Mouse (Mus musculus): ENCODE results near the gene Taar7f. TPM values are rescaled to one million over a fixed set of nuclear protein-coding genes. Genes with fewer than 3 reads are reported as not detected.
"Not testable (repeated sequence)": the region's sequence is repeated elsewhere in the genome, so short reads cannot be mapped to it uniquely, and the experiment has no call there.

The Taar7f gene
- polyA plus RNA-seq, 1 experiment from 2014 or later: not detected

GRCm38 (mm10) chr10:24037314-24037713, 12.0 kb upstream of the Taar7f start, which contains the start of gene Taar7e:
Gene Taar7e, plus strand, starts transcription at chr10:24037614.
- Histone ChIP-seq H3K9me3 (ENCODE audit: low read length) (no peaks in the 10 kb centered on the region), H3K27ac (ENCODE audit: low read depth) (no peak within 1 kb of the TSS), H3K4me3 (ENCODE audit: low read depth, low read length) (no peak within 1 kb of the TSS), H3K36me3 (replicated peaks; ENCODE audit: insufficient read depth, low read length) (no peaks in the 10 kb centered on the region), H3K4me2 (ENCODE audit: low read depth, low read length) (no peak within 1 kb of the TSS), H3K9ac (replicated peaks) (no peak within 1 kb of the TSS), H3K4me1 (ENCODE audit: insufficient read depth) (no peaks in the 10 kb centered on the region), H3K27me3 (ENCODE audit: insufficient read depth, low read length) (no peaks in the 10 kb centered on the region)
- 88% methylated on average over 2 of the region's 2 CpGs for WGBS (ENCODE audit: insufficient replicate concordance)
- no peak for ATAC-seq
- TF ChIP-seq EP300 (IDR thresholded peaks at IDR 0.05; ENCODE audit: low read depth) (no peak), CTCF (IDR thresholded peaks at IDR 0.05; ENCODE audit: low read depth) (no peak)
- DNase-seq: no peak

- no peak overlapping the region for H3K4me2 ChIP-seq (ENCODE audit: low read depth, low read length)
- H3K4me1 ChIP-seq (ENCODE audit: insufficient read depth): no peaks in the 10 kb centered on the region
- no peak overlapping the region for H3K9ac ChIP-seq (replicated peaks)
- H3K36me3 ChIP-seq (replicated peaks; ENCODE audit: insufficient read depth, low read length): no peaks in the 10 kb centered on the region
- no peak overlapping the region for H3K4me3 ChIP-seq (ENCODE audit: low read depth, low read length)
- no peaks in the 10 kb centered on the region for H3K9me3 ChIP-seq (ENCODE audit: low read length)
- ATAC-seq: no peak
- H3K27me3 ChIP-seq (ENCODE audit: insufficient read depth, low read length): no peaks in the 10 kb centered on the region
- TF ChIP-seq CTCF (IDR thresholded peaks at IDR 0.05; ENCODE audit: low read depth) (no peak), EP300 (IDR thresholded peaks at IDR 0.05; ENCODE audit: low read depth) (peak; percentile 60)
- no peak for DNase-seq
- no peak overlapping the region for H3K27ac ChIP-seq (ENCODE audit: low read depth)
- WGBS (ENCODE audit: insufficient replicate concordance): 48% methylated on average over 2 of the region's 2 CpGs
These were observed 9.0 kb upstream of the Taar7f start for GRCm38 (mm10) chr10:24040120-24040869.

GRCm38 (mm10) chr10:24052039-24052438, 2.7 kb downstream of the Taar7f start:
- Histone ChIP-seq H3K27me3 (ENCODE audit: insufficient read depth, low read length) (no peaks in the 10 kb centered on the region), H3K9ac (replicated peaks) (no peak overlapping the region), H3K4me1 (ENCODE audit: insufficient read depth) (no peaks in the 10 kb centered on the region), H3K36me3 (replicated peaks; ENCODE audit: insufficient read depth, low read length) (no peaks in the 10 kb centered on the region), H3K9me3 (ENCODE audit: low read length) (no peaks in the 10 kb centered on the region), H3K4me2 (ENCODE audit: low read depth, low read length) (no peak overlapping the region), H3K4me3 (ENCODE audit: low read depth, low read length) (no peak overlapping the region), H3K27ac (ENCODE audit: low read depth) (no peak overlapping the region)
- WGBS (ENCODE audit: insufficient replicate concordance): 57% methylated on average over 5 of the region's 5 CpGs
- ATAC-seq: no peak
- no peak for TF ChIP-seq CTCF (IDR thresholded peaks at IDR 0.05; ENCODE audit: low read depth)
- no peak for DNase-seq

GRCm38 (mm10) chr10:24058986-24059385, 9.7 kb downstream of the Taar7f start:
- no peaks in the 10 kb centered on the region for H3K27me3 ChIP-seq (ENCODE audit: insufficient read depth, low read length)
- TF ChIP-seq CTCF (IDR thresholded peaks at IDR 0.05; ENCODE audit: low read depth): no peak
- H3K4me3 ChIP-seq (ENCODE audit: low read depth, low read length): no peak overlapping the region
- no peaks in the 10 kb centered on the region for H3K36me3 ChIP-seq (replicated peaks; ENCODE audit: insufficient read depth, low read length)
- H3K27ac ChIP-seq (ENCODE audit: low read depth): no peak overlapping the region
- no peak overlapping the region for H3K4me2 ChIP-seq (ENCODE audit: low read depth, low read length)
- H3K9me3 ChIP-seq (ENCODE audit: low read length): no peaks in the 10 kb centered on the region
- no peaks in the 10 kb centered on the region for H3K4me1 ChIP-seq (ENCODE audit: insufficient read depth)
- DNase-seq (no peak), ATAC-seq (no peak)
- H3K9ac ChIP-seq (replicated peaks): no peak overlapping the region
- 58% methylated on average over 3 of the region's 3 CpGs for WGBS (ENCODE audit: insufficient replicate concordance)

GRCm38 (mm10) chr10:24074751-24075150, 25.4 kb downstream of the Taar7f start:
- not testable (repeated sequence) for H3K27me3 ChIP-seq (ENCODE audit: insufficient read depth, low read length); DNase-seq; ATAC-seq; H3K27ac ChIP-seq (ENCODE audit: low read depth); H3K4me3 ChIP-seq (ENCODE audit: low read depth, low read length); H3K4me2 ChIP-seq (ENCODE audit: low read depth, low read length); H3K36me3 ChIP-seq (replicated peaks; ENCODE audit: insufficient read depth, low read length); H3K4me1 ChIP-seq (ENCODE audit: insufficient read depth); H3K9me3 ChIP-seq (ENCODE audit: low read length); H3K9ac ChIP-seq (replicated peaks)
- 28% methylated on average over 2 of the region's 2 CpGs for WGBS (ENCODE audit: insufficient replicate concordance)

- H3K9ac ChIP-seq (replicated peaks); H3K4me2 ChIP-seq (ENCODE audit: low read depth, low read length); DNase-seq; H3K36me3 ChIP-seq (replicated peaks; ENCODE audit: insufficient read depth, low read length); H3K27me3 ChIP-seq (ENCODE audit: insufficient read depth, low read length); H3K27ac ChIP-seq (ENCODE audit: low read depth); H3K9me3 ChIP-seq (ENCODE audit: low read length); ATAC-seq; H3K4me3 ChIP-seq (ENCODE audit: low read depth, low read length); H3K4me1 ChIP-seq (ENCODE audit: insufficient read depth): not testable (repeated sequence)
- 75% methylated on average over 2 of the region's 4 CpGs for WGBS (ENCODE audit: insufficient replicate concordance)
These were observed 26.9 kb downstream of the Taar7f start, which contains the start of gene Taar8a for GRCm38 (mm10) chr10:24076200-24076599. Gene Taar8a, plus strand, starts transcription at chr10:24076500.

GRCm38 (mm10) chr10:24080166-24080565, 30.9 kb downstream of the Taar7f start:
- Histone ChIP-seq H3K9me3 (ENCODE audit: low read length) (no peaks in the 10 kb centered on the region), H3K4me2 (ENCODE audit: low read depth, low read length) (no peak overlapping the region), H3K4me1 (ENCODE audit: insufficient read depth) (no peaks in the 10 kb centered on the region), H3K4me3 (ENCODE audit: low read depth, low read length) (no peak overlapping the region), H3K27ac (ENCODE audit: low read depth) (no peak overlapping the region), H3K27me3 (ENCODE audit: insufficient read depth, low read length) (no peaks in the 10 kb centered on the region), H3K36me3 (replicated peaks; ENCODE audit: insufficient read depth, low read length) (no peaks in the 10 kb centered on the region), H3K9ac (replicated peaks) (no peak overlapping the region)
- WGBS (ENCODE audit: insufficient replicate concordance): 41% methylated on average over 3 of the region's 3 CpGs
- ATAC-seq (no peak), DNase-seq (peak; percentile 44)
- TF ChIP-seq EP300 (IDR thresholded peaks at IDR 0.05; ENCODE audit: low read depth) (no peak), CTCF (IDR thresholded peaks at IDR 0.05; ENCODE audit: low read depth) (peak; percentile 67)

All from liver, postnatal 0 days (tissue).